Mouse (Mus musculus) stomach, postnatal 0 days (tissue): ENCODE results near the gene Fam53b. TPM values are rescaled to one million over a fixed set of nuclear protein-coding genes. Genes with fewer than 3 reads are reported as not detected.

Experiments used
- ATAC-seq: fragments of 200-750 bp; cut with Nextera tagmentation; 2 replicates; pipeline ENCODE4 v1.8.0; 2017; ENCODE audit not compliant: low FRiP score, low TSS enrichment
- DNase-seq: peaks from one replicate; pipeline ENCODE4 v3.0.0-alpha.2; 2016; ENCODE audit warnings: low spot score
- H3K27ac ChIP-seq: fragments of 300-500 bp; sonication (generic); replicated peaks from 2 replicates; pipeline ENCODE4 v1.5.1; 2014; ENCODE audit warnings: mild to moderate bottlenecking, control low read depth
- H3K27me3 ChIP-seq: fragments of 300-500 bp; sonication (generic); 2 replicates; pipeline ENCODE4 v1.6.1; 2014; ENCODE audit warnings: low read length; ENCODE audit not compliant: control insufficient read depth, insufficient read depth
- H3K36me3 ChIP-seq: fragments of 300-500 bp; sonication (generic); 2 replicates; pipeline ENCODE4 v1.6.1; 2014; ENCODE audit warnings: low read length, mixed read lengths; ENCODE audit not compliant: control insufficient read depth, insufficient read depth
- H3K4me1 ChIP-seq: fragments of 300-500 bp; sonication (generic); replicated peaks from 2 replicates; pipeline ENCODE4 v1.6.1; 2014; ENCODE audit warnings: antibody characterized with exemption; ENCODE audit not compliant: control insufficient read depth, insufficient read depth
- H3K4me2 ChIP-seq: fragments of 300-500 bp; sonication (generic); replicated peaks from 2 replicates; pipeline ENCODE4 v1.6.1; 2014; ENCODE audit warnings: low read depth, mild to moderate bottlenecking, control low read depth, moderate library complexity
- H3K4me3 ChIP-seq: fragments of 300-500 bp; sonication (generic); 2 replicates; pipeline ENCODE4 v1.5.1; 2014; ENCODE audit warnings: low read depth, low read length, control low read depth
- H3K9ac ChIP-seq: fragments of 300-500 bp; sonication (generic); 2 replicates; pipeline ENCODE4 v1.6.1; 2014; ENCODE audit warnings: mild to moderate bottlenecking, low read length, control low read depth, mixed read lengths
- H3K9me3 ChIP-seq: fragments of 300-500 bp; sonication (generic); 2 replicates; pipeline ENCODE4 v1.6.1; 2016; ENCODE audit warnings: low read length; ENCODE audit not compliant: control insufficient read depth
- CTCF ChIP-seq: IDR thresholded peaks from 2 replicates; pipeline ENCODE4 v1.5.1; 2016; ENCODE audit warnings: antibody characterized with exemption, low read depth, mild to moderate bottlenecking, moderate library complexity
- EP300 ChIP-seq: optimal IDR thresholded peaks from 2 replicates; pipeline ENCODE3; 2016; ENCODE audit warnings: antibody characterized with exemption
- WGBS: fragments of 180-500 bp; shearing (Covaris S2); extraction: QIAGEN DNeasy Blood & Tissue Kit; methylation state at CpG from one replicate; pipeline ENCODE4 v1.1.7; 2014; 5-methylcytosine and 5-hydroxymethylcytosine counted together
- polyA plus RNA-seq: library from polyadenylated mRNA; unstranded; fragments of >200 nt; fragmentation: Nextera tagmentation; extraction: Ambion mirVana; gene quantifications from 2 replicates; pipeline ENCODE4 v1.2.1, GENCODE M21; 2015

The Fam53b gene
- polyA plus RNA-seq, 1 experiment from 2014 or later, result 8.5 TPM

GRCm38 (mm10) chr7:132726106-132726861, 87.4 kb downstream of the Fam53b start:
- Histone ChIP-seq H3K9ac (no peak overlapping the region), H3K4me2 (no peak overlapping the region), H3K4me1 (peaks cover 12% of the 10 kb centered on the region), H3K36me3 (no peaks in the 10 kb centered on the region), H3K27me3 (no peaks in the 10 kb centered on the region), H3K4me3 (no peak overlapping the region), H3K27ac (no peak overlapping the region), H3K9me3 (no peaks in the 10 kb centered on the region)
- TF ChIP-seq CTCF (no peak), EP300 (no peak)
- DNase-seq, result no peak
- no peak for ATAC-seq
- 49% methylated on average over 13 of the region's 13 CpGs for WGBS

- Histone ChIP-seq H3K36me3 (no peaks in the 10 kb centered on the region), H3K4me1 (peaks cover 10% of the 10 kb centered on the region), H3K4me3 (no peak overlapping the region), H3K9ac (no peak overlapping the region), H3K27me3 (no peaks in the 10 kb centered on the region), H3K27ac (peak overlapping the region; percentile 13; the same call in 1 of the 2 replicates), H3K9me3 (no peaks in the 10 kb centered on the region), H3K4me2 (no peak overlapping the region)
- no peak for TF ChIP-seq CTCF
- TF ChIP-seq EP300, result no peak
- peak; percentile 36 for DNase-seq
- WGBS, result 69% methylated on average over 5 of the region's 5 CpGs
- ATAC-seq, result no peak
Measured at GRCm38 (mm10) chr7:132724501-132725062, 89.1 kb downstream of the Fam53b start.

GRCm38 (mm10) chr7:132723906-132724305, 89.8 kb downstream of the Fam53b start:
- H3K27ac ChIP-seq, result no peak overlapping the region

GRCm38 (mm10) chr7:132722401-132723370, 91.0 kb downstream of the Fam53b start:
- H3K4me2 ChIP-seq, result no peak overlapping the region
- H3K9ac ChIP-seq, result no peak overlapping the region
- 90% methylated on average over 12 of the region's 12 CpGs for WGBS
- peaks cover 8% of the 10 kb centered on the region for H3K4me1 ChIP-seq
- no peaks in the 10 kb centered on the region for H3K27me3 ChIP-seq
- DNase-seq, result no peak
- H3K36me3 ChIP-seq, result no peaks in the 10 kb centered on the region
- no peak overlapping the region for H3K27ac ChIP-seq
- TF ChIP-seq EP300 (no peak), CTCF (no peak)
- no peak overlapping the region for H3K4me3 ChIP-seq
- ATAC-seq, result no peak
- no peaks in the 10 kb centered on the region for H3K9me3 ChIP-seq

More at GRCm38 (mm10) chr7:132723906-132724305, 89.8 kb downstream of the Fam53b start:
- Histone ChIP-seq H3K4me2 (no peak overlapping the region), H3K4me1 (peaks cover 8% of the 10 kb centered on the region), H3K9me3 (no peaks in the 10 kb centered on the region), H3K36me3 (no peaks in the 10 kb centered on the region), H3K4me3 (no peak overlapping the region), H3K9ac (no peak overlapping the region), H3K27me3 (no peaks in the 10 kb centered on the region)
- peak; percentile 54 for DNase-seq
- ATAC-seq, result peak; percentile 60
- TF ChIP-seq CTCF (no peak), EP300 (no peak)
- WGBS, result 57% methylated on average over 11 of the region's 11 CpGs

- Histone ChIP-seq H3K27me3 (no peaks in the 10 kb centered on the region), H3K9ac (no peak overlapping the region), H3K9me3 (no peaks in the 10 kb centered on the region), H3K36me3 (peaks cover 1% of the 10 kb centered on the region; the same call in 1 of the 2 replicates), H3K4me2 (no peak overlapping the region), H3K27ac (no peak overlapping the region), H3K4me3 (no peak overlapping the region), H3K4me1 (peaks cover 8% of the 10 kb centered on the region)
- ATAC-seq, result no peak
- 83% methylated on average over 8 of the region's 8 CpGs for WGBS
- TF ChIP-seq CTCF, result no peak
- TF ChIP-seq EP300, result no peak
- DNase-seq, result no peak
Measured at GRCm38 (mm10) chr7:132720562-132720961, 93.1 kb downstream of the Fam53b start.
